Mouse (Mus musculus) macrophage (primary cell): ENCODE measurements around the gene Gm21119. TPM values are rescaled to one million over a fixed set of nuclear protein-coding genes. Genes with fewer than 3 reads are reported as not detected.
"Not testable (repeated sequence)": the region's sequence is repeated elsewhere in the genome, so short reads cannot be mapped to it uniquely, and the experiment has no call there.

ENCODE experiments used
- H3K27ac ChIP-seq: fragments of 350-480 bp; formaldehyde crosslinking; 2 replicates; pipeline ENCODE4 v1.9.0; 2021
- H3K36me3 ChIP-seq: fragments of 350-480 bp; formaldehyde crosslinking; 2 replicates; pipeline ENCODE4 v1.9.0; 2021; ENCODE audit errors: inconsistent target
- H3K4me3 ChIP-seq: fragments of 350-480 bp; formaldehyde crosslinking; 2 replicates; pipeline ENCODE4 v1.9.0; 2021; ENCODE audit errors: inconsistent target
- H3K79me2 ChIP-seq: fragments of 350-480 bp; formaldehyde crosslinking; 2 replicates; pipeline ENCODE4 v1.9.0; 2021; ENCODE audit errors: inconsistent target
- WGBS: methylation state at CpG from one replicate; pipeline ENCODE4 v1.1.7; 2026; ENCODE audit warnings: inconsistent platforms; ENCODE audit not compliant: missing documents; 5-methylcytosine and 5-hydroxymethylcytosine counted together
- polyA plus RNA-seq: library from polyadenylated mRNA; stranded (reverse); fragments of 250-400 nt; gene quantifications from 3 replicates; pipeline ENCODE4 v1.2.4, GENCODE M21; 2018; ENCODE audit warnings: inconsistent platforms
- total RNA-seq, 78 experiments: library from RNA; depleted of rRNA; stranded (reverse); fragments of 250-400 nt; gene quantifications; 1 replicate in 9 of 78; 2 replicates in 24 of 78; 3 replicates in 43 of 78; 4 replicates in 2 of 78; pipeline ENCODE4 v1.2.4; 2018; ENCODE audit warnings: inconsistent platforms in 56 of 78

The Gm21119 gene
- 1 to 10 TPM in 4 of 26 experiments, under 1 TPM in 9, not detected in 13; 0.29 to 1.4 (median 0.76) TPM for total RNA-seq (2018; cell fraction: chromatin; rRNA removed)
- total RNA-seq (2018; cell fraction: cytosol; rRNA removed), result under 1 TPM in 3 of 26 experiments, not detected in 23; 0.05 to 0.07 (median 0.06) TPM
- total RNA-seq (2018; cell fraction: nucleus; rRNA removed), result under 1 TPM in 12 of 26 experiments, not detected in 14; 0.17 to 0.58 (median 0.33) TPM
- polyA plus RNA-seq, result not detected in 3 replicates

DNA sequence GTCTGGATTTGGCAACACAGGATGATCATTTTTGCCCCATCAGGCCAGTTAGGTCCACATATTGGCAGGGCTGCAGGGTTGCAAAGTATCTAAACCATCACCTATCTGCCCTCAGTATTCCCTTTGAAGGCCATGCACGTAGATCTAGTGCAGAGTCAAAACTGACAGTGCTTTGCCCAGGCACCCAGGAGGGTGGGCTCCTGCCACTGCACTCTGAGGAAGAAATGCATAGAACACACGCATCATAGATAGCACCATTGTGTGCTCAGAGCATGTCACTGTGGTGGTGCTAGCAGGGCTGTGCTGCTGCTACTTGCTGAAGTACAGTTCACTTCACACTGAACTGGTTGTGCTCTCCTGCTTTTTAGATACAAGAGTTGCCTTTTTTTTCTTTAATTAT, at the start of gene Gm21119:
Gene Gm21119, plus strand, starts transcription at position 301 of the 400 bp plus-strand sequence.
- H3K27ac ChIP-seq, H3K79me2 ChIP-seq, H3K36me3 ChIP-seq, H3K4me3 ChIP-seq: not testable (repeated sequence)
- WGBS, result no CpG with 5 or more reads among the region's 2 CpGs

DNA sequence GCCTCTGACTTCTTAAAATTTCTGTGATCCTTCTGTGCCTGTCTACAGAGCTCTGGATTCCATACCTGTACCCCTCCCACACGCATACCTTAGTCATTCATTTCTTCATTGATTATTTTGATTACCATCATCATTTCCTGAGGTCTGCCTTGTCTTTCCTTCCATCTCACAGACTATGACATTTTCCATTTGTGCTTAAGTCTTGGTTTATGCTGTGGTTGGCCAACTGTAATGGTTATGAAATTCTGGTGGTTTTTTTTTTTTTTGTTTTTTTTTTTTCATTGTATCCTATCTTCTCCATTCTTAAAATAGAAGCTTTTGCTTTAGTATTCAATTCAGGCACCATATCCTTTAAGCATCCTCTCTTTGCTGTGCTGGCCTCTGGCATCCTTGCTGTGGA, 48.0 kb upstream of the Gm21119 start:
- WGBS, result no CpG with 5 or more reads among the region's 1 CpGs
- not testable (repeated sequence) for H3K27ac ChIP-seq, H3K79me2 ChIP-seq, H3K4me3 ChIP-seq, H3K36me3 ChIP-seq

- H3K36me3 ChIP-seq, H3K4me3 ChIP-seq, H3K79me2 ChIP-seq, H3K27ac ChIP-seq: not testable (repeated sequence)
- 94% methylated on average over 3 of the region's 6 CpGs for WGBS
These were observed 33.6 kb upstream of the Gm21119 start for GRCm38 (mm10) chr8:20581081-20581480.

- WGBS, result 60% methylated on average over 1 of the region's 6 CpGs
- H3K79me2 ChIP-seq, H3K4me3 ChIP-seq, H3K36me3 ChIP-seq, H3K27ac ChIP-seq: not testable (repeated sequence)
These were observed 31.9 kb upstream of the Gm21119 start for GRCm38 (mm10) chr8:20582772-20583171.

GRCm38 (mm10) chr8:20588268-20589177, 26.2 kb upstream of the Gm21119 start:
- not testable (repeated sequence) for H3K79me2 ChIP-seq, H3K4me3 ChIP-seq, H3K36me3 ChIP-seq, H3K27ac ChIP-seq
- WGBS, result no CpG with 5 or more reads among the region's 12 CpGs

DNA sequence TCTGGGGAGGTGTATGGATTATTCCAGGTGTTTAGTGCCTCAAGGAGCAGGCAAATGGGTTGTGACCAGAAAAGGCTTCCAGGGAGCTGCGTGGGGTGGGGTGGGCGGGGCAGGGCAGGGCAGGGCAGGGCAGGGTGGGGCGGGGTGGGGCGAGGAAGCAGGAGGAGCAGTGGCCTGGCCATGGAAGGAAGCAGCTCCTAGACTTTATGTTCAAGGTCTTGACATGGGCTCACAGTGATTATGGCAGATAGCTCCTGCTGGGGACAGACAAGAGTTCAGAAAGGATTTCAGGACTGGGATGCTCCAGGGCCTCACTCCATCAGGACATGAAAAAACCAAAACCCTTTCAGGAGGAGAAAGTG, 25.6 kb upstream of the Gm21119 start:
- WGBS, result 100% methylated on average over 1 of the region's 4 CpGs
- not testable (repeated sequence) for H3K4me3 ChIP-seq, H3K36me3 ChIP-seq, H3K79me2 ChIP-seq, H3K27ac ChIP-seq

DNA sequence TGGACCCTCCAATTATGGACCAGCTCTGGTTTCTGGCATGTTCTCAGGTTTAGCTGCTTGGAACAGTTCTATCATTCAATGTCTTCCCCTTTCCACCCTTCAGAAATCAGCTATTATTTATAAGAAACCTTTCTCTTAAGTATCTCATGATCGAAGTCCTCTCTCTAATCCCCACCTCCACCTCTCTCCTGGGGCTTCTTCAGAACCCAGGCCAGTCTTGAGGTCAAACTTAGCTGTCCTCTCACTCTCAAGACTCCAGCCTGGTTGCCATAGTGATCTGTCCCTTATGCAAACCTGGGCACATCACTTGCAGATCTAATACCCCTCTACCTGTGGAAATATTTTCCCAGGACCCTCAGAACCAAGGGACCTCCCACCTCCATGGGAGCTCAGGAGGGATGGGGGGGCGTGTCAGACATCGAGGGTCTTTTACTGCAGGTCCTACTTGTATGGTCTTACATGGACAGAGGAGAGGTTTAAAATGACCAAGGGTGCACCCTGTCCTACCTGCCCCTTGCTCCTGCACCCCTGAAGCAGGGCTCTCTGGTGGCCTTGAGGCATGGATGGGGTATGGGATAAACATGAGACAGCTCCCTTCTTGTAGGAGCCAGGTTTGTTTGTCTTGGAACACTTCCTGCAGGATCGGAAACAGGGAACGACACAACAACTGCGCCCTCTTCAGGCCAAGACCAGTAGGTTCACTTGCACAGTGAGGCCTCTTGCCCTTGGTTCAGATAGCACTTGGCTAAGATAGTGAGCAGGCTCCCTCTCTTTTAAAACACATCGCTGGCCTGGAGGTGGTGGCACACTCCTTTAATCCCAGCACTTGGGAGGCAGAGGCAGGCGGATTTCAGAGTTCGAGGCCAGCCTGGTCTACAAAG, 24.4 kb upstream of the Gm21119 start:
- H3K27ac ChIP-seq, H3K79me2 ChIP-seq, H3K4me3 ChIP-seq, H3K36me3 ChIP-seq: not testable (repeated sequence)
- WGBS, result 83% methylated on average over 3 of the region's 9 CpGs

DNA sequence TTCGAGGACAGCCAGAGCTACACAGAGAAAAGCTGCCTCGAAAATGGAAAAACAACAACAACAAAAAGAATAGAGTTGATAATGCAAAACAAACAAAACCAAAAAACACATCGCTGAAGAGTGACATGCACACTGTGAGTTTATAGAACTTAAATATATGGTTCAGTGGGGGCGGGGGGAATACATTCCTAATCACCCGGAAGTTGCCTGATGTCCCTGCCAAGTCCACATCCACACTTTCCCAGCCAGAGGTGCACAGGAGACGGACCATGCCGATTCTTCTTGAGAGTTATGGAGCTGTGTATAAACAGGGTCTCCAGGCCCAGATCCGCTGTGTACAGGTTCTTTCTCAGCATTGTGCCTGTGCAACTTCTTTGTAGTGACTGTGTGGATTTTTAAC, 23.7 kb upstream of the Gm21119 start:
- not testable (repeated sequence) for H3K4me3 ChIP-seq, H3K27ac ChIP-seq, H3K36me3 ChIP-seq, H3K79me2 ChIP-seq
- WGBS, result no CpG with 5 or more reads among the region's 8 CpGs

- WGBS, result no CpG with 5 or more reads among the region's 5 CpGs
- not testable (repeated sequence) for H3K4me3 ChIP-seq, H3K36me3 ChIP-seq, H3K27ac ChIP-seq, H3K79me2 ChIP-seq
These were observed 21.9 kb upstream of the Gm21119 start for GRCm38 (mm10) chr8:20592732-20593272.

DNA sequence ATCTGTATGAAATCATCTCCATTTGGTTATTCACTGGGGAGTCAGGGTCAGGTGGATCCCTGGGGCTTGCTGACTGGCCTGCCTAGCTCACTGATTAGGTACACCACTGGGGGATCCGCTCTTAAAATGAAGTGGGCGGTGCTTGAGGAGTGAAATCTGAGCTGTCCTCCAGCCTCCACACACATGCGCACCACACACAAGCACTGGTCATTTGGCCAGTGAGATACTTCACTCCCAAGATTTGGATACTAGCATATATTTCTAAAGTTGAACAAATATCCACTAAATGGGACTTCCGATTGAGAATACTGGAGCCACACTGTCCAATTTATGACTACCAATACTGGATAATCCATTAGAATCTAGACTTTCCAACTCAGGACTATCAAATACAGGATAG, 20.9 kb upstream of the Gm21119 start:
- not testable (repeated sequence) for H3K79me2 ChIP-seq, H3K36me3 ChIP-seq, H3K27ac ChIP-seq, H3K4me3 ChIP-seq
- WGBS, result no CpG with 5 or more reads among the region's 4 CpGs

DNA sequence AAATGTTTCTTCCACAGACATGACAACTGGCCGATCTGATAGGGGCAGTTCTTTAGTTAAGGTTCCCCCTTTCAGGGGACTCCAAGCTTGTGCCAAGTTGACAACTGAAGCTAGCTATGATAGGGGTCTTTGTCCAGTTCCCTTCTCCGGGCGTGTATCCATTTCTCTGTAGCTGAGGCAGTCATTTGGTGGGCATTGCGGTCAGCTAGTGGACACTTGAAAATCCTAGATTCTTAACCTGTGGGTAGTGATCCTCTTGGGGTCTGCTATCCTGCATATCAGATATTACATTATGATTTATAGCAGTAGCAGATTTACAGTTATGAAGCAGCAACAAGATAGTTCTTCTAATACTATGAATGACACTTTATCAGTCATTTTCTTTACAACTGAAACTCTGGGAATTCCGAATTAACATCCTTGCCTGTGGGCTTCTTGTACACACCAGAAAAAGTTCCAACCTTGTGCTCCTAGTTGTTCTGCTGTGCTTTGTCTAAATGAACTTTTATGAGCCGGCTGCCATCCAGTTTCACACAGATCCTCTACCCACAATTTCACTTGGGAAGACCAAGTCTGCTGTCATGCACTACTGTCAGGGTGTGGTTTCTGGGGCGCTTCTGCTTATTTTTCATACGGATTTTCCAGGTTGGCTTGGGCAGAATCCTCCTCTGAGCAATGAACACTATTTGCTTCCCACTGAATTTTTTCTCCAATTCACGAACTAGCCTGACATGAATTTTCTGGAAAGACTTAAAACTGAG, 18.5 kb upstream of the Gm21119 start:
- H3K27ac ChIP-seq, H3K36me3 ChIP-seq, H3K79me2 ChIP-seq, H3K4me3 ChIP-seq: not testable (repeated sequence)
- 85% methylated on average over 3 of the region's 9 CpGs for WGBS

DNA sequence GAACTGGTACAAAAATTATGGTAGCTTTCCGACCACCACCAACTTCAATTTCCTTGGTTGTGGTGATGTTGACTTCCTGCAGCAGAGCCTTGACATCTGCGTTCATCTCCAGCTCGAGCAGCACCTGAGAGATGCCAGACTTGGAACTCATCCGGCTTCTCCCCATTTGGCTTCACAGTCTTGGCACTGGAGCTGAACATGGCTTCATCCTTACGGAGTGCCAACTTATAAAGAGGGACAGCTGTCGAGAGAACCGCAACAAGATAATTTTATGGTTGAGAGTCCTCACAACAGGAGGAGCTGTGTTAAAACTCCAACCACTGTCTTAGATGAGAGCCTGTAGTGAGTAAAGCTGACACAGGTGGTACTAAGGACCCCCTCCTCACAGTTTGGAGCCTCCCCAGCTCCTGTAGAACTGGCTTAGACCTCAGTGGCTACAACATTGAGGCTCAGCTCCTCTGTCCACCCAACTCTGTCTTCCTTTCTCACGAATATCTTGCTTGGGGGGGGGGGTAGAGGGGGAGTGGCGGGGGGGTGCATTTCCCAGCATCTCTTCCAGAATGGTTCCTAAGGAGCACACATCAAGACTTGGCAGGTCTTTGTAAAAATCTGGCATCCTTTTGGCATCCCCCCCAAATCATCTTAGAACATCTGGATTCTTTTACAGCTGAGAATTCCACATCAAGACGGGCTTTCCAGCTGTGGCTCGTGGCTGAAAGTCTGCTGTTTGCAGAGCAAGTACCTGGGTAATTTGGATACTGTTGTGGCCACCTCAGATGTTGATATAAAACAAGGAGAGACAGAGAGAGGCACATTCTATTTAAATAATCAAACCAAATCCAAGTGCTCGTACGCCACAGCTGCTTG, 17.6 kb upstream of the Gm21119 start:
- not testable (repeated sequence) for H3K36me3 ChIP-seq, H3K27ac ChIP-seq, H3K79me2 ChIP-seq, H3K4me3 ChIP-seq
- WGBS, result 86% methylated on average over 4 of the region's 13 CpGs

DNA sequence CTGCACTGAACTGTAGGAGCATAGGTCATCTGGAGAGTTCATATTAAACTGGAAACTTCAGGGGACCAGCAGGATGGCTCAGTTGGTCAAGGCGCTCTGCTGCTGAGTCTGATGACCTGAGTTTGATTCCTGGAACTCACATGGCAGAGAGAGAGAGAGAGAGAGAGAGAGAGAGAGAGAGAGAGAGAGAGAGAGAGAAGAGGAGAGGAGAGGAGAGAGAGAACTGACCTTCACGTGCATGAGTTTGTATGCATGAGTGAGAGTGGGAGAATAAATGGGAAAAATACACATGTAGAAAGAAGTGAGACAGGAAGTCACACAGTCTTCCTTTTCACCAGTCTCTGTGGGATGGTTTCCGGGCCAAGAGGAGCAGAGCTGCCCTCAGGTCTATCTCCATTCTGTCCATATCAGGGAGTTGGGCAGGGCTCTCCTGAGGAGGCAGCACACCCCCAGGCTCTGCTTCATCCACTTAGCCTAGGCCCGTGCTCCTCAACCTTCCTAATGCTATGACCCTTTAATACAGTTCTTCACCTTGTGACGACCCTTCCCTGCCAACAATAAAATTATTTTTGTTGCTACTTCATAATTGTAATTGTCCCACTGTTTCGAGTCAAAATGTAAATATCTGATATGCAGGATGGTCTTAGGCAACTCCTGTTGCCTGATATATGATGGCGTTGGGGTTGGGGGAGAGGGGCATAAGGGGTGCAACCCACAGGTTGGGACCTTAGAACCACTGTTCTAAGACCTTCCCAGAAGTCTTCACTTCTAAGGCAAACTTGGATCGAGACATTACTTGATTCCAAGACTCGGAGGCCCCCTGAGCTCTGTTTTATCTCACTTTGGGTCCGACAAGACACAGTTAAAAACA, 16.2 kb upstream of the Gm21119 start:
- not testable (repeated sequence) for H3K27ac ChIP-seq, H3K4me3 ChIP-seq, H3K79me2 ChIP-seq, H3K36me3 ChIP-seq
- WGBS, result 76% methylated on average over 4 of the region's 10 CpGs
